Mouse (Mus musculus): ENCODE data around the gene Defb29. TPM values are rescaled to one million over a fixed set of nuclear protein-coding genes. Genes with fewer than 3 reads are reported as not detected.

The Defb29 gene
- polyA plus RNA-seq, 1 experiment, result not detected

- H3K27me3 ChIP-seq (ENCODE audit: control insufficient read depth, insufficient read depth, low read length, poor library complexity, severe bottlenecking), result no peaks in the 10 kb centered on the region
- H3K4me3 ChIP-seq (ENCODE audit: low read depth, low read length), result no peak overlapping the region
- no peak overlapping the region for H3K9ac ChIP-seq (ENCODE audit: low read depth, poor library complexity, severe bottlenecking)
- no peaks in the 10 kb centered on the region for H3K36me3 ChIP-seq (ENCODE audit: control insufficient read depth, insufficient read depth, low read length, poor library complexity, severe bottlenecking)
- H3K9me3 ChIP-seq (replicated peaks; ENCODE audit: control insufficient read depth, insufficient read depth, low read length, poor library complexity, severe bottlenecking), result no peaks in the 10 kb centered on the region
- H3K27ac ChIP-seq (ENCODE audit: insufficient read depth, low read length), result no peak overlapping the region
- TF ChIP-seq POLR2A (IDR thresholded peaks at IDR 0.05; ENCODE audit: insufficient read depth, low read length), result no peak
- TF ChIP-seq CTCF (IDR thresholded peaks at IDR 0.05; ENCODE audit: low read depth, low read length), result no peak
- TF ChIP-seq EP300 (IDR thresholded peaks at IDR 0.05; ENCODE audit: insufficient read depth, low read depth, low read length), result no peak
- no peaks in the 10 kb centered on the region for H3K4me1 ChIP-seq (ENCODE audit: control insufficient read depth, insufficient read depth, low read length)
Measured at GRCm38 (mm10) chr2:152573484-152573883, 33.6 kb upstream of the Defb29 start.

- Histone ChIP-seq H3K4me1 (ENCODE audit: control insufficient read depth, insufficient read depth, low read length) (no peaks in the 10 kb centered on the region), H3K27ac (ENCODE audit: insufficient read depth, low read length) (no peak within 1 kb of the TSS), H3K36me3 (ENCODE audit: control insufficient read depth, insufficient read depth, low read length, poor library complexity, severe bottlenecking) (no peaks in the 10 kb centered on the region), H3K4me3 (ENCODE audit: low read depth, low read length) (no peak within 1 kb of the TSS), H3K9ac (ENCODE audit: low read depth, poor library complexity, severe bottlenecking) (no peak within 1 kb of the TSS), H3K9me3 (replicated peaks; ENCODE audit: control insufficient read depth, insufficient read depth, low read length, poor library complexity, severe bottlenecking) (no peaks in the 10 kb centered on the region), H3K27me3 (ENCODE audit: control insufficient read depth, insufficient read depth, low read length, poor library complexity, severe bottlenecking) (no peaks in the 10 kb centered on the region)
- TF ChIP-seq EP300 (IDR thresholded peaks at IDR 0.05; ENCODE audit: insufficient read depth, low read depth, low read length), result no peak
- peak; percentile 70 for TF ChIP-seq CTCF (IDR thresholded peaks at IDR 0.05; ENCODE audit: low read depth, low read length)
Measured at GRCm38 (mm10) chr2:152572114-152572794, 32.4 kb upstream of the Defb29 start, which contains the start of gene Defb21. Gene Defb21 (plus strand): TSS chr2:152572744.

- H3K4me3 ChIP-seq (ENCODE audit: low read depth, low read length), result no peak overlapping the region
- H3K4me1 ChIP-seq (ENCODE audit: control insufficient read depth, insufficient read depth, low read length), result no peaks in the 10 kb centered on the region
- TF ChIP-seq POLR2A (IDR thresholded peaks at IDR 0.05; ENCODE audit: insufficient read depth, low read length), result no peak
- TF ChIP-seq CTCF (IDR thresholded peaks at IDR 0.05; ENCODE audit: low read depth, low read length), result no peak
- TF ChIP-seq EP300 (IDR thresholded peaks at IDR 0.05; ENCODE audit: insufficient read depth, low read depth, low read length), result no peak
- H3K27me3 ChIP-seq (ENCODE audit: control insufficient read depth, insufficient read depth, low read length, poor library complexity, severe bottlenecking), result no peaks in the 10 kb centered on the region
- H3K27ac ChIP-seq (ENCODE audit: insufficient read depth, low read length), result no peak overlapping the region
- H3K9ac ChIP-seq (ENCODE audit: low read depth, poor library complexity, severe bottlenecking), result no peak overlapping the region
- no peaks in the 10 kb centered on the region for H3K36me3 ChIP-seq (ENCODE audit: control insufficient read depth, insufficient read depth, low read length, poor library complexity, severe bottlenecking)
- no peaks in the 10 kb centered on the region for H3K9me3 ChIP-seq (replicated peaks; ENCODE audit: control insufficient read depth, insufficient read depth, low read length, poor library complexity, severe bottlenecking)
Measured at GRCm38 (mm10) chr2:152570313-152570712, 30.4 kb upstream of the Defb29 start.

- no peak overlapping the region for H3K4me3 ChIP-seq (ENCODE audit: low read depth, low read length)
- no peaks in the 10 kb centered on the region for H3K36me3 ChIP-seq (ENCODE audit: control insufficient read depth, insufficient read depth, low read length, poor library complexity, severe bottlenecking)
- no peaks in the 10 kb centered on the region for H3K4me1 ChIP-seq (ENCODE audit: control insufficient read depth, insufficient read depth, low read length)
- H3K27ac ChIP-seq (ENCODE audit: insufficient read depth, low read length), result no peak overlapping the region
- H3K9me3 ChIP-seq (replicated peaks; ENCODE audit: control insufficient read depth, insufficient read depth, low read length, poor library complexity, severe bottlenecking), result no peaks in the 10 kb centered on the region
- no peaks in the 10 kb centered on the region for H3K27me3 ChIP-seq (ENCODE audit: control insufficient read depth, insufficient read depth, low read length, poor library complexity, severe bottlenecking)
- TF ChIP-seq POLR2A (IDR thresholded peaks at IDR 0.05; ENCODE audit: insufficient read depth, low read length), result no peak
- no peak for TF ChIP-seq CTCF (IDR thresholded peaks at IDR 0.05; ENCODE audit: low read depth, low read length)
- TF ChIP-seq EP300 (IDR thresholded peaks at IDR 0.05; ENCODE audit: insufficient read depth, low read depth, low read length), result no peak
- H3K9ac ChIP-seq (ENCODE audit: low read depth, poor library complexity, severe bottlenecking), result no peak overlapping the region
Measured at GRCm38 (mm10) chr2:152569881-152570280, 30.0 kb upstream of the Defb29 start.

- no peaks in the 10 kb centered on the region for H3K9me3 ChIP-seq (replicated peaks; ENCODE audit: control insufficient read depth, insufficient read depth, low read length, poor library complexity, severe bottlenecking)
- H3K4me1 ChIP-seq (ENCODE audit: control insufficient read depth, insufficient read depth, low read length), result no peaks in the 10 kb centered on the region
- no peak within 1 kb of the TSS for H3K27ac ChIP-seq (ENCODE audit: insufficient read depth, low read length)
- no peak for TF ChIP-seq EP300 (IDR thresholded peaks at IDR 0.05; ENCODE audit: insufficient read depth, low read depth, low read length)
- no peak for TF ChIP-seq CTCF (IDR thresholded peaks at IDR 0.05; ENCODE audit: low read depth, low read length)
- no peak for TF ChIP-seq POLR2A (IDR thresholded peaks at IDR 0.05; ENCODE audit: insufficient read depth, low read length)
- no peak within 1 kb of the TSS for H3K9ac ChIP-seq (ENCODE audit: low read depth, poor library complexity, severe bottlenecking)
- H3K27me3 ChIP-seq (ENCODE audit: control insufficient read depth, insufficient read depth, low read length, poor library complexity, severe bottlenecking), result no peaks in the 10 kb centered on the region
- no peak within 1 kb of the TSS for H3K4me3 ChIP-seq (ENCODE audit: low read depth, low read length)
- no peaks in the 10 kb centered on the region for H3K36me3 ChIP-seq (ENCODE audit: control insufficient read depth, insufficient read depth, low read length, poor library complexity, severe bottlenecking)
Measured at GRCm38 (mm10) chr2:152569038-152569437, 29.1 kb upstream of the Defb29 start, which contains the start of gene Gm17416. Gene Gm17416 (plus strand): TSS chr2:152569338.

- Histone ChIP-seq H3K27ac (ENCODE audit: insufficient read depth, low read length) (no peak overlapping the region), H3K27me3 (ENCODE audit: control insufficient read depth, insufficient read depth, low read length, poor library complexity, severe bottlenecking) (0 out of 2 replicates have a peak, but pooled peaks cover 2% of the 10 kb centered on the region), H3K9me3 (replicated peaks; ENCODE audit: control insufficient read depth, insufficient read depth, low read length, poor library complexity, severe bottlenecking) (no peaks in the 10 kb centered on the region), H3K4me3 (ENCODE audit: low read depth, low read length) (no peak overlapping the region), H3K4me1 (ENCODE audit: control insufficient read depth, insufficient read depth, low read length) (no peaks in the 10 kb centered on the region), H3K36me3 (ENCODE audit: control insufficient read depth, insufficient read depth, low read length, poor library complexity, severe bottlenecking) (no peaks in the 10 kb centered on the region), H3K9ac (ENCODE audit: low read depth, poor library complexity, severe bottlenecking) (no peak overlapping the region)
- no peak for TF ChIP-seq POLR2A (IDR thresholded peaks at IDR 0.05; ENCODE audit: insufficient read depth, low read length)
- TF ChIP-seq EP300 (IDR thresholded peaks at IDR 0.05; ENCODE audit: insufficient read depth, low read depth, low read length), result no peak
- TF ChIP-seq CTCF (IDR thresholded peaks at IDR 0.05; ENCODE audit: low read depth, low read length), result no peak
Measured at GRCm38 (mm10) chr2:152556655-152557054, 16.8 kb upstream of the Defb29 start.
